Mouse (Mus musculus): ENCODE data around the gene Bivm.

- TF ChIP-seq EP300 (IDR thresholded peaks at IDR 0.05; ENCODE audit: low read depth) = no peak
- TF ChIP-seq CTCF (IDR thresholded peaks at IDR 0.05; ENCODE audit: low read depth) = no peak
Measured at GRCm38 (mm10) chr1:44178086-44178485, 59.3 kb downstream of the Bivm start.
